Mouse (Mus musculus) large intestine, adult 2 months (tissue): ENCODE measurements at regions not wholly inside any gene's neighbourhood (a gene's known extent, or its start where the extent isn't known, plus 50 kb on each side); places are given as distances from the start of the nearest gene placed in this dataset.

Experiments used
- DNase-seq: peaks from one replicate; pipeline ENCODE4 v3.0.0-alpha.2; 2012; ENCODE audit warnings: low read depth, low spot score
- WGBS: fragments of 180-500 bp; shearing (Covaris S2); methylation state at CpG from one replicate; pipeline ENCODE4 v1.1.7; 2018; 5-methylcytosine and 5-hydroxymethylcytosine counted together

DNA sequence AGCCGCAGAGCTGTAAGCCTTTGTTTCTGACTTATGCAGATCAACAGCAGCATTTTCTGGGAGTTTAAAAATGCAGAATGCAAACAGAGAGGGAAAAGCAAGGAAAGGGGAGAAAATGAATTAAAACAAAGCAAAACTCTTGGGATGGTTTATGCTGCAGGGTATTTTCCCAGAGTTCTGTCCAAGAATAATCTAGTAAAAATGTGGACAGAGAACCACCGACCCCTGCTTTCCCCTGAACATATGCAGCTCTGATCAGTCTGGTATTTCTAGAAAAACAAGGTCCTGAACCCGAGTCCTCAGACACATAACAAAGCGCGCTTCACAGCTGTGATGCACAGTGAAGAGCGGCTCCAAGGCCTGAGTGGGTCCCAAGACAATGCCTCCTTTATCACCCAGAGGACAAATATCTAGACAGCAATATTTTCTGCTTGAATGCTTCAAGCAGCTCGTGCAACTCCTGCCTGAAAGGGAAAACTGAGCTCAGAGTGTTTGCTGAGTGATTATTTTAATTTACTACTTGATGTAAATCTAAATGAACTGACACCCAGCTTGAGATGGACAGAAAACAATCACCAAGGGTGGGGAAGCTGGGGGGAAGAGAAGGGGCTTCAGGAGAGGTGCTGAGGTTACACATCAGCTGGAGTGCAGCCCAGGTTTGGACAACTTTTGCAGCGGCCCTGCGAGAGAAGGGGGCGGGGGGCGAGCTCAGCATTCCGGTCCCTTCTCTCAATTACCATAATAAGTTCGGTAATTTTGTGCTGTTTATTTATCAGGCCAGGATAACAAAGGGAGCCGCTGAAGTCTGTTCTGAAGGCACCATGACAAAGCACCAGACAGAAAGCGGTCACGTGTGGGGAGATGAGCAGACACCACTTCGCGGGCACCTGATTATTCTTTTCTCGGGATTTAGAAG is 853.6 kb downstream of the 5730522E02Rik start:
- DNase-seq: no peak
- WGBS: 25% methylated on average over 19 of the region's 19 CpGs

DNA sequence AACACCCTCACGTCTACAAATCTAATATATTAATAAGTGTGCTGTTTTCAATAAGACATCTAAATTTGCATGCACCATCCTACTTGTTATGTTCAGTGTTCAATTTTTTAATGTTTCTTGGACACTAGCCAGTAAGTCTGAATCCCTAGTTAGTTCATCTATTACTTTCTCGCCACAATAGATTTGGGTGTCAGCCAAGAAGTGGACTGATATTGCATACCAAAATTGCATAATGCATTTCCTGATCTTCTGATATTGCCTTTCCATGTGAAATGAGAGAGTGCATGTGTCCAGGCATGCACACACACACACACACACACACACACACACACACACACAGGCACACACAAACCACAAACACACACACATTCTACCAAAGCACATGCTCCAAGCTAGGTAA is 874.9 kb downstream of the 5730522E02Rik start:
- 46% methylated on average over 2 of the region's 2 CpGs for WGBS
- no peak for DNase-seq

DNA sequence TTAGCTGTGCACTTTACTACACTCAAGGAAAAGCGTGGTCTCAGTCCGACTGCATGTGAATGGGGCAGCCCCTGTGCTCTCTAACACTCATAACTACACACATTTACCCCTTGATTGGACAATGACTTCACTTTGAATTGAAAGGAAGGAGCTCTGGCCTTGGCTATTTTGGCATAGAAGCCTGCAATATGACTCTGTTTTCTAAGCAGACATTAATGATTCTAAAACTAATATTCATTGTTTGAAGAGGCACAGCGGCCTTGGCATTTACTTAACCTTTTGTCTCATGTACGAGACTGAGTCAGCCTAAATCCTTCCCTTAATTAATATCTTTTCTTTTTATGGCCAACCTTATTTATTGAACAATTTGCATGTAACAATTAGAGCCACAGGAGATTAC is 879.9 kb downstream of the 5730522E02Rik start:
- WGBS: 74% methylated on average over 4 of the region's 4 CpGs
- DNase-seq: no peak

DNA sequence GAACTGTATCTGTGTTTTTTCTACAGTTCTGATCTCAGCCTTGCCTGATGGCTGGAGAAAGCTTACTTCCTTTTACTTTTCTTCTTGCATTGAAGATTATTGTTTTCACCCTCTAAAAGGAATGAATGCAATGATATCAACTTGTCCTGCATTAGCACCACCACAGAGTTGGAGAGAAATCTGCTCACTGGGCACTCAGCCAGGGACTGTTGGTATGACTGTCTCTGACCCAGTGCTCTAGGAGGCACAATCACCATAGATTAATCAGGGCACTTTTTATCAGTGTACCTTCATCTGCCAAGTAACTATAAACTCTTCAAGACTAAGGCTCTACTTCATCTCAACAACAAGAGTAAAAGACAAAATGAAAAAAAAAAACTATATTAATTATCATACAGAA is 888.1 kb downstream of the 5730522E02Rik start:
- no peak for DNase-seq

DNA sequence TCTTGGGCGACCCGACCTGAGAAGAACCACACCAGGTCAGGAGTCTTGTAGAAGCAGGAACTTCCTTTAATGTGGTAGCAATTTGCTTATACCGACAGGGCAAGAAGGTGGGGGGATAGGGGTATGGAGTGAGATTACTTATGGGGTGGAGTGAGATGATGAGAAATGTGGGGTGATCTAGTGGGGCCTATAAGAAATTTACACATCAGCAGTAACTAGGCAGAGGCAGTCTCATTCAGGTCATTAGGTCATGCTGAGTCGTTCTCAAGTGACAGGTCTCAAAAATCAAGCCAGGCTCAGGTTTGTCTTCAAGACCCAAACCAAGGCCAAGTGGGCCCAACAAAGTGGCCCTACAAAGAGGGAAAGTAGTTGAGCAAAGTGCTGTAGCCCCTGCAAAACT is 889.1 kb downstream of the 5730522E02Rik start:
- whole genome bisulfite sequencing: 81% methylated on average over 4 of the region's 4 CpGs
- DNase-seq: no peak

DNA sequence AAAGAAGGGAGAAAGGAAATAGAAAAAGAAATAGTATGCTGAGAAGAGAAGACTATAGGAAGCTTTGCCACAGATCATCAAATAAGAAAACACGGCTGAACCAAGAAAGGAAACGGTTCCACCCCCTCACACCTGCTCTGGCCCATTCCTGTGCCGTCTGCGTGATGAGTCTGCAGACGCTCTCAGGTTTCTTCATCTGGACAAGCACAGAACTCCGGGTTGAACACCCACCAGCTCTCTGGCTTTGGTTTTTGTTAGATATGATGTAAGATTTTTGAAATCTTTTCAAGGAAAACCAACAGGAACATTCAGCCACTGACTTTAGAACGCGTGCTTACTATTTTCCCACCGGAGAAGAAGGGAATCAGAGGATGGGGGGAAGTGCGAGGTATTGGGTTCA is 895.9 kb downstream of the 5730522E02Rik start:
- WGBS: 74% methylated on average over 10 of the region's 10 CpGs
- no peak for DNase-seq

DNA sequence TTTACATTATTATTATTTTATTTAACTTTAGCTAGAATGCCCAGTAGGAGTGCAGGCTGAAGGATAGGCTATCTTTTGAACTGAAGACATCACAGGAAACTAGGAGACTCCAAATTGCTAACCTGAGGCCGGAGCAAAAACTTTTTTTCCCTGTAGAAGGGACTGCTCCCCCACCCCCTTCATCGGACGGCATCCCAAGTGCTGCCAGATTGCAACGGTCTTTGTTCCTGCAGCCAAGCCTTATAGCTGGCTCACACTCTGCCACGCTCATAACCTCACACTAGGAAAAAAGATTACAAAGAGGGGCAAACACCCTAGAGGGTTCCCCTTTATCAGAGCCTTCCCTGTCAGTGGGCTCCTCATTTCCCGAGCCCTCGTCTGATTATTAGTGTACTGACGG is 896.7 kb downstream of the 5730522E02Rik start:
- DNase-seq: no peak
- WGBS: 65% methylated on average over 8 of the region's 8 CpGs

DNA sequence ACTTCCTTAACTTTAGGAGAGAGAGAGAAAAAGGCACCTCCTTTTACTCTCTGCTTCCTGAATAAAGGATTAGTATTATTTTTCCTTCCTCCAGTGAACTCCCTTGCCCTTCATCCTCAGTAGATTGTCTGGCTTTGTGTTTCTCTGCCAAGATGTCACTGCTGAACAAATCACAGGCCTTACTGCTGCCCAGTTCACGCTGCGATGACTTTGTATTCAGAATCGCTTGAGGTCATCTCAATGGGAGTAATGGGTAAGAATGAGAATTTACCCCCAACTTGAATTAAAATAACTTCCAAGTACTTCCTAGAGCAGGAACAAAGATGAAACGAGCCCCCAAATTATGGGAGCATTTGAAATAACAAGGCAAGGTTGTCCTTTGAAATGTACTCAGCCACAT is 897.3 kb downstream of the 5730522E02Rik start:
- DNase-seq: no peak
- 62% methylated on average over 4 of the region's 4 CpGs for WGBS

DNA sequence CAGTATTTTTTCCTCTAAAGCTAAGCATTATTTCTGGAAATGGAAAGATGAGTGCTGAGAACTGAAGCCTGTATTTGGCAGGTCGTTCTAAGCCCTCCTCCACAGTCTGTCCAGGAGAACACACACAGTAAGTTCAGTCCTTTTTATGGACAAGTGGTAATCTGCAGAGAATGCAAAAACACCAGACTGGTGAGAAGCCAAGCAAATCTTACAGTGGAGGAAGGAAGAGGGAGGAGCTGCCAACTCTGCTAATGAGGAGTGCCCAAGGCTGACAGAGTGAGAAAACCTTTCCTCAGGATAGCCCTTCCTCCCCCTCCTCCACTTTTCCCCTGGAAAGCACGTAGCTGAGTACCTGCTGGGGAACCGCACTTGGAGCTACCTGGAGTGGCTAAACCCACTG is 899.8 kb downstream of the 5730522E02Rik start:
- WGBS: 59% methylated on average over 3 of the region's 3 CpGs
- no peak for DNase-seq

DNA sequence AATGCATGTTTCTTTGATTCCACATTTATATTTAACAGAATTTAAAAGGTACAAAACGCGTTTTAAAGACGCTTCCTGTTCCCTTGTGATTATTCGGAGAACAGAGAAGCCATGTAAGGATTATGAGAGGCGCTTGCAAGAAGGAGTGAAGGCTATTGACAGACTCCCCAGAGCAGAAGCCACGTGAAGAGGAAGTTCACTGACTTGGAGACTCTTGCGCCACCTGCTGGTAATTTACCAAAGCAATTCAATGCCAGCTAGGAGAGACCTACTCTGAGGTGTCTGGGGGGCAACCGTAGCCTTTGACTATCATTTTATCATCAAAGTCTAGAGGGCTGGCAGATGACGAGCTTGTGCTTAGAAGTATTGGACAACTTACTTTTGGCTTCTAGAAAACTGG is 909.4 kb downstream of the 5730522E02Rik start:
- peak; percentile 33 for DNase-seq
- WGBS: 16% methylated on average over 9 of the region's 9 CpGs

DNA sequence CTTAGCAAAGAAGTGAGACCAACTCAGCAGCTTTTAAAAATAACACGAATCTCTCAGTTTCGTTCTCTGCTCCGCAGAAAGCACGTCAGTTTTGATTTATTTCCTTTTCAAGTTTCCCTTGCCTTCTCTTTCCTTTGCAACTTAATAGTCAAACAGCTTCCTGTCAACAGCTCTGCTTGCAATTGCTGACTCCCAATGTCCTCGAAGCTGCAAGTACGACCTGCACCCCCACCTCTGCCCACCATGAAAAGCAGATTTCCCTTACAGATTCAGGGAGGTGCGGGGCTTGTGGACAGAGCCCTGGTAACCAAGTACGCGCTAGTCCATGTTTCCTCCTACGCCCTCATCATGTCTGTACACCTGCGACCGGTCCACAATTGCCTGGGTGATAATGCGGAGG is 922.2 kb downstream of the 5730522E02Rik start:
- WGBS: 39% methylated on average over 13 of the region's 13 CpGs
- DNase-seq: no peak

DNA sequence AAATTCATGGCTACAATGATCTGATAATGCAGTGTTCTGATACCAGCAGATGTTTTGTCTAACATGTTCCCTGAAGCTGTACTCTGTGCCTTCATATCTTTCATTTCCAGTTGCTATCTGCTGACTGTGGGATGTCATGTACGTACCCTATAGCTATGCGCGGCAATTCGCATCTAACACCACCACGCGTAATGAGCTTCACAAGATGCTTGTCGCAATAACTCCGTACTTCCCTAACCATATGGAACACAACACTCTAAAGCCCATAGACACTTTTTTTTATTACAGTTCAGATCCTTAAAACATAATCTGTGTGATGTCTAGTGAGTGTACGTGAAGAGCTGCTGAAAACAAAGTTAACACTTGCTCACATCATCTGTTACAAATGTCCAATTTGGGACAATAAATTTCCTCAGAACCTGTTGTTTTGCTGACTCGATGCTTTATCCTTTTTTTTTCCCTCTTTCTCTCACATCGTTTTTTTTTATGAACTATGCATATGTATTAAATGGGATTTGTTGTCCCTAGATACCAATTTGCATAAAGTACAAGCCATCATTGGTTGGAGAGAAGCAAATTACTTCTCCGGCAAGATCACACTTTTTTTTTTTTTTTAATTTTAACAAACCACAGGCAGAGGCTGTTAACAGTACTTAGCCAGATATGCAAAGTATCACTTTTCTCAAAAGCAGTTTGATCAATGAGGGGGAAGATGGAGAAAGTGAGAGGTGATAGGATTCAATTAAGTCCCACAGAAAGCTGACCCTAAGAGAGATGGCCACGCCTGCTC is 922.9 kb downstream of the 5730522E02Rik start:
- DNase-seq: no peak
- 77% methylated on average over 13 of the region's 13 CpGs for whole genome bisulfite sequencing

DNA sequence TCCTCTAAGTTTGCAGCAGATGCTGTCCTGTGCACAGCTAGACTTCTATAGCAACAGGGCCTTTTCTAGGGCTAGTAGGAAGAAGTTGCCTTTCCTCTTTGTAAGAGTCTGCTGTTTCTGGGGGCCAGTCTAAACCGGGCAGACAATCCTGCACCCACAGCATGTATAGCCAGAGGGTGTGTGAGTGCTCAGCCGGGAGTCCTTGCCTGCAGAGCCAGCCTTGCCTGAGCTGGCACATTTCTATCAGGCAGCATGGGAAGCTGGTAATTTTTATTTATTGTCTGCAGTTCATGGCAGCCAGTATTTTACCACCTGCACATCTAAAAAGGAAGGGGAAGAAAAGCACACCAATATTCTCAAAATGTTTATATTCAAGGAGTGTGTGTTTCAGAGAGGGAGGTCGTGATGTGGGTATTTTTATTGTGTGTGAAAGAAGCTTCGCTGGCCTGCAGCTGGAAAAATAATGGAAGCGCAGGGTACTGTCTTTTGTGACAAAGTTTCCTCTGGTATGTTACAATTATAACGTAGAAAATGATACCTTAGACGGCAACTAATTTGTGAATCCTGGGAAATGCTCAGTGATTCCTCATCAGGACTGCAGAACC is 940.5 kb downstream of the 5730522E02Rik start:
- WGBS: 56% methylated on average over 7 of the region's 7 CpGs
- DNase-seq: no peak

DNA sequence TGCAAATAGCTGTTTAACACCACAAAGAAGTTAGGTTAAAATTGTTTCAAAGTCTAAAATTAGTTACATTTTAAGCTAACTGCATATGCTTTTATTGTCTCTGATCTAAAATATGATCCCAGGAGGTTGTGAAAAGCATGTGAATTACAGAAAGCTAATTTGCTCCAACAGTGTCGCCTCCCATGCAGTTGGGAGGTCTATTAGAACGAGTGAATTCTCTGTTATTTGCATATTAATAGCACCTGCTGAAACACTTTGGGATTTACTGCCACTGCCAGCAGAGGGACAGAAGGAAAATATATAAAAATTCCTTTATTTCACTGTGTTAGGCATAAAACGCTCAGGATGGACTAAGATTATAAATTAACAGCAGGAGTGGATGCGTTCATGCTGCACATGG is 947.7 kb downstream of the 5730522E02Rik start:
- no peak for DNase-seq
- WGBS: 14% methylated on average over 4 of the region's 4 CpGs

DNA sequence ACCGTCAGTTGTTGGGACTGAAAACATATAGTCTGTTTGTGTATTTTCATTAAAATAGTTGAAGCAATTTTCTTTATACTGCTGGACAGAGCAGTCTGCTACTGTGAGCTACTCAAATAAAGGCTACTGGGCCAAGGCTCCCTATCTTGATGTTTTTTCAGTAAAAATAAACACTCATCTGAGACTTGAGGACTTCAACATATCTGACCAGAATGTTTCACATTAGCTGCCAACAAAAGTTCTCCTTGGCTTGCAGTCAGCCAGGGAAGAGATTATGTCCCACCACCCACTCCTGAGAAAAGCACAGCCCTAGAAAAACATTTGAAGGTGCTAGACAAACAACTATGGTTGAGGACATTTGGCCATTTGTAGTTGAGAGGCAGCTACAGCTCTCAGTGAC is 950.9 kb downstream of the 5730522E02Rik start:
- DNase-seq: no peak
- WGBS: 83% methylated on average over 1 of the region's 1 CpGs

DNA sequence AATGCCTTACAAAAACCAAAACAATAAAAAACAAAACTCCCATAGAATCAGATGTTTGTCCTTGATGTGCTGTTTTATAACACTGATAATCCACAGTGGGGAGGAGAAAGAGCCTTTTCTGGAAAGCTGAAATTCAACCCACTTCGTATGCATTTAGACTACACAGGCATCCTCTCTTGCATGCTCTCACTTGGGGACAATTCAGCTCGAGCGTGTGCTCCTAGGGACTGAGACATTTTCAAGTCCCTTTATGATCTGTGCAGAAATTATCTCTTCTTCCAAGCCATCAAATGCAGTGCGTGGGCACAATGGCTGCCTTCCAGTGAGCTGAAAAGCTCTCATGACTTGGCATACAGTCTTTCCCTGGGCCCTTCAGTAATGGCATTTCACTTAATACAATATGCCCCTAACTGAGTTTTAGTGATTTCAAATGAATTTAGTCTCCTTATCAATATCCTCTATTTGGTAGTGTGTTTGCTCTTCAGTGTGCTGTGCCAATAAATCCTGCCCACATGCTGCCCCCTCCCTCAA is 977.1 kb downstream of the 5730522E02Rik start:
- 30% methylated on average over 4 of the region's 4 CpGs for WGBS
- DNase-seq: no peak
